Mouse (Mus musculus) c-Kit-negative CD71-positive TER-119-positive erythroid progenitor cells, embryonic 14.5 days (primary cell): ENCODE results near the gene Frk.
"Not testable (repeated sequence)": the region's sequence is repeated elsewhere in the genome, so short reads cannot be mapped to it uniquely, and the experiment has no call there.

Experiments
- DNase-seq: peaks from one replicate; pipeline ENCODE4 v3.0.0-alpha.2; 2013; ENCODE audit warnings: low read depth, low spot score

Frk gene

GRCm38 (mm10) chr10:34615474-34615873 lies 132.3 kb downstream of the Frk start:
- no peak for DNase-seq

GRCm38 (mm10) chr10:34617216-34617615 lies 134.0 kb downstream of the Frk start:
- no peak for DNase-seq

GRCm38 (mm10) chr10:34618490-34618889 lies 135.3 kb downstream of the Frk start:
- no peak for DNase-seq

GRCm38 (mm10) chr10:34620540-34620939 lies 137.3 kb downstream of the Frk start:
- not testable (repeated sequence) for DNase-seq

- no peak for DNase-seq
These were observed 155.0 kb downstream of the Frk start for GRCm38 (mm10) chr10:34638245-34638644.
